Mouse (Mus musculus): ENCODE measurements at regions not wholly inside any gene's neighbourhood (a gene's known extent, or its start where the extent isn't known, plus 50 kb on each side); places are given as distances from the start of the nearest gene placed in this dataset.

DNA sequence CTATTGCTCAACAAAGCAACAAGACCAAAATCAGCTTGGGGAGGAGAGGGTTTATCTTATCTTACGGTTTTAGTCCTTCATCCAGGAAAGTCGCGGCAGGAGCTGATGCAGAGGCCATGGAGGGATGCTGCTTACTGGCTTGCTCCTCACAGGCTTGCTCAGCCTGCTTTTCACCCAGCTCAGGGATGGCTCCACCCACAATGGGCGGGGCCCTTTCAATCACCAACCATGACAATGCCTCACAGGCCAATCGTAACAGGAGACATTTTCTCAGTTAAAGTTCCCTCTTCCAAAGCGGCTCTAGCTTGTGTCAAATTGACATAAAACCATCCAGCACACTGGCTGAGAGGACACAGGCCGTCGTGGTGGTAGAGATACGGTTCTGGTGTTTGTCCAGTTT is 105.7 kb upstream of the Mrps10 start:
- TF ChIP-seq POLR2A (IDR thresholded peaks at IDR 0.05; ENCODE audit: extremely low read depth, insufficient read depth, low read length) (no peak), CTCF (IDR thresholded peaks at IDR 0.05; ENCODE audit: low read depth, low read length) (no peak)

Data from liver, adult 2 months (tissue).